Mouse (Mus musculus) small intestine, adult 2 months (tissue): Measurements from ENCODE around the gene Tbc1d14.

Experiments used
- CTCF ChIP-seq: fragments of 200-500 bp; IDR thresholded peaks from 2 replicates; pipeline ENCODE4 v1.5.1; 2012; ENCODE audit warnings: low read depth, mild to moderate bottlenecking, control low read depth, inconsistent platforms, low read length, moderate library complexity, mixed read lengths; ENCODE audit not compliant: insufficient replicate concordance, insufficient read length; ENCODE audit errors: extremely low read depth
- POLR2A ChIP-seq: fragments of 200-500 bp; IDR thresholded peaks from 2 replicates; pipeline ENCODE4 v1.6.1; 2012; ENCODE audit warnings: low read depth, mild to moderate bottlenecking, control low read depth, inconsistent platforms, low read length, moderate library complexity

GRCm38 (mm10) chr5:36462810-36463209 is 130.3 kb downstream of the Tbc1d14 start:
- TF ChIP-seq CTCF = peak; percentile 97
- no peak for TF ChIP-seq POLR2A
